Mouse (Mus musculus) brain, embryonic 14.5 days (tissue): ENCODE results near the gene Calm3.

Source experiments
- CTCF ChIP-seq: fragments of 200-500 bp; IDR thresholded peaks from 2 replicates; pipeline ENCODE4 v1.5.1; 2012; ENCODE audit warnings: inconsistent platforms, mild to moderate bottlenecking, moderate library complexity, borderline replicate concordance; ENCODE audit not compliant: insufficient read depth, insufficient read length; ENCODE audit errors: extremely low read depth
- POLR2A ChIP-seq: fragments of 200-500 bp; IDR thresholded peaks from 2 replicates; pipeline ENCODE4 v1.6.1; 2012; ENCODE audit warnings: mild to moderate bottlenecking, inconsistent platforms, borderline replicate concordance; ENCODE audit not compliant: poor library complexity, insufficient read depth, insufficient read length, severe bottlenecking; ENCODE audit errors: extremely low read depth

- TF ChIP-seq CTCF: no peak
- TF ChIP-seq POLR2A: no peak
These were observed 17.6 kb downstream of the Calm3 start, which contains the start of gene Ptgir for GRCm38 (mm10) chr7:16906281-16906680.
